Mouse (Mus musculus): ENCODE data around the gene Wnk2.

DNA sequence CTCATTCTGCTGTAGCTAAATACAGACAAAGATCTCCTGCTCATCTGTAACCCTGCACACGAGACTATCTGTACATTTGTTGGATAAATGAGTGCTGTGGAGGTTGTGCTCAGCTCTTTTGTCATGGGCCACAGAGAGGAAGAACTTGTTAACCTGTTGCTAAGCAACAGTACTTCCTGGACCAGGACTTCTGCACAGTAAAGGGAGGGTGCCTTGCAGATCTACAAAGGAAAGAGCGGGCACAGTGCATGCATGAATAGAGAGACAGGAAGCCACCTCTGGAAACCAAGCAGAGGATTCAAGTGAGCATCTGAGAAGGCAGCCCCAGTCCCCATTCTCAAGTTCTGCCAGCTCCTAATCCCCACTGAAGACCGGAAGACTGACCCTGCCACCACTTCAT is 152.9 kb downstream of the Wnk2 start:
- TF ChIP-seq CTCF (IDR thresholded peaks at IDR 0.05) (no peak), POLR2A (IDR thresholded peaks at IDR 0.05; ENCODE audit: insufficient read depth, low read depth, low read length) (no peak), EP300 (IDR thresholded peaks at IDR 0.05; ENCODE audit: insufficient read depth, low read depth, low read length) (no peak)
